Mouse (Mus musculus): ENCODE results near the gene Tjp3. TPM values are rescaled to one million over a fixed set of nuclear protein-coding genes. Genes with fewer than 3 reads are reported as not detected.
"Not testable (repeated sequence)": the region's sequence is repeated elsewhere in the genome, so short reads cannot be mapped to it uniquely, and the experiment has no call there.

Gene Tjp3
- total RNA-seq, 4 experiments from 2014 or later = 0.22 to 0.81 (median 0.29) TPM

GRCm38 (mm10) chr10:81230438-81231332, 60.7 kb downstream of the Tjp3 start, which contains the start of gene Atcay:
Atcay (minus strand) TSS chr10:81230833.
- DNase-seq = no peak

GRCm38 (mm10) chr10:81229735-81230437, 61.5 kb downstream of the Tjp3 start:
- no peak for DNase-seq

GRCm38 (mm10) chr10:81223731-81224130, 67.7 kb downstream of the Tjp3 start:
- not testable (repeated sequence) for DNase-seq

Small RNA genes within 50 kb of the gene (microRNA-seq; reads per million reads assigned to microRNA genes)
- gene Mir3057 = 5.4 to 5.7 reads per million in 2 experiments

Other genes starting within 250 kb of the Tjp3 start
- 100 to 1,000 TPM; 185 to 247 (median 197) TPM for gene Sgta, start 231.4 kb downstream of the Tjp3 start, total RNA-seq (2022)
- gene Thop1, start 221.5 kb downstream of the Tjp3 start, total RNA-seq (2022) = 10 to 100 TPM; 43.6 to 59.2 (median 45.7) TPM
- 1 to 10 TPM in 2 of 4 experiments, under 1 TPM in 2; 0.35 to 2.7 (median 1.3) TPM for gene Creb3l3, start 192.7 kb downstream of the Tjp3 start, total RNA-seq (2022)
- gene Map2k2, start 185.7 kb downstream of the Tjp3 start, total RNA-seq (2022) = 100 to 1,000 TPM; 169 to 227 (median 204) TPM
- 10 to 100 TPM; 86.5 to 94.0 (median 92.3) TPM for gene Zbtb7a, start 156.4 kb downstream of the Tjp3 start, total RNA-seq (2022)
- gene Pias4, start 123.7 kb downstream of the Tjp3 start, total RNA-seq (2022) = 10 to 100 TPM; 22.8 to 32.5 (median 30.1) TPM
- gene Eef2, start 115.0 kb downstream of the Tjp3 start, total RNA-seq (2022) = 1,000 to 10,000 TPM; 1,447 to 1,655 (median 1,598) TPM
- gene Dapk3, start 108.6 kb downstream of the Tjp3 start, total RNA-seq (2022) = 10 to 100 TPM; 67.7 to 88.0 (median 81.8) TPM
- gene 4930442H23Rik, start 107.7 kb downstream of the Tjp3 start, total RNA-seq (2022) = not detected
- not detected for gene Nmrk2, start 89.5 kb downstream of the Tjp3 start, total RNA-seq (2022)
- 1 to 10 TPM; 3.8 to 6.4 (median 4.4) TPM for gene Atcay, start 60.7 kb downstream of the Tjp3 start, total RNA-seq (2022)
- gene Zfr2, start 58.4 kb downstream of the Tjp3 start, total RNA-seq (2022) = 10 to 100 TPM; 27.6 to 35.6 (median 30.0) TPM
- gene Matk, start 38.6 kb downstream of the Tjp3 start, total RNA-seq (2022) = 1 to 10 TPM in 3 of 4 experiments, under 1 TPM in 1; 0.67 to 2.1 (median 1.5) TPM
- gene Mrpl54, start 24.6 kb downstream of the Tjp3 start, total RNA-seq (2022) = 100 to 1,000 TPM; 100 to 139 (median 113) TPM
- gene Apba3, start 24.6 kb downstream of the Tjp3 start, total RNA-seq (2022) = 10 to 100 TPM; 61.9 to 72.3 (median 66.4) TPM
- gene Pip5k1c, start 1.4 kb upstream of the Tjp3 start, total RNA-seq (2022) = 10 to 100 TPM; 42.6 to 61.1 (median 53.3) TPM
- gene Cactin, start 29.5 kb upstream of the Tjp3 start, total RNA-seq (2022) = 10 to 100 TPM; 37.7 to 47.5 (median 42.5) TPM
- 10 to 100 TPM; 35.6 to 52.1 (median 42.0) TPM for gene Tbxa2r, start 37.1 kb upstream of the Tjp3 start, total RNA-seq (2022)
- gene Gipc3, start 51.7 kb upstream of the Tjp3 start, total RNA-seq (2022) = 10 to 100 TPM in 2 of 4 experiments, 1 to 10 TPM in 2; 3.7 to 17.7 (median 9.3) TPM
- 100 to 1,000 TPM in 3 of 4 experiments, 10 to 100 TPM in 1; 94.2 to 121 (median 112) TPM for gene Hmg20b, start 58.9 kb upstream of the Tjp3 start, total RNA-seq (2022)
- 10 to 100 TPM; 18.3 to 25.7 (median 22.0) TPM for gene Mfsd12, start 65.9 kb upstream of the Tjp3 start, total RNA-seq (2022)
- gene 4930404N11Rik, start 74.2 kb upstream of the Tjp3 start, total RNA-seq (2022) = 1 to 10 TPM; 1.6 to 5.3 (median 2.4) TPM
- gene Fzr1, start 86.9 kb upstream of the Tjp3 start, total RNA-seq (2022) = 10 to 100 TPM; 47.1 to 52.7 (median 49.9) TPM
- gene Dohh, start 92.8 kb upstream of the Tjp3 start, total RNA-seq (2022) = 10 to 100 TPM; 49.8 to 60.2 (median 55.0) TPM
- gene Gm48551, start 92.9 kb upstream of the Tjp3 start, total RNA-seq (2022) = 1 to 10 TPM in 2 of 4 experiments, under 1 TPM in 2; 0.65 to 2.9 (median 1.0) TPM
- 1 to 10 TPM; 2.0 to 4.2 (median 2.6) TPM for gene Gm48552, start 97.4 kb upstream of the Tjp3 start, total RNA-seq (2022)
- 1 to 10 TPM in 2 of 4 experiments, under 1 TPM in 2; 0.78 to 2.0 (median 0.96) TPM for gene Smim24, start 101.5 kb upstream of the Tjp3 start, total RNA-seq (2022)
- gene Nfic, start 164.1 kb upstream of the Tjp3 start, total RNA-seq (2022) = 100 to 1,000 TPM; 113 to 191 (median 144) TPM
- gene Celf5, start 191.1 kb upstream of the Tjp3 start, total RNA-seq (2022) = 1 to 10 TPM in 3 of 4 experiments, under 1 TPM in 1; 0.17 to 2.5 (median 1.7) TPM
- gene Ncln, start 204.8 kb upstream of the Tjp3 start, total RNA-seq (2022) = 100 to 1,000 TPM; 115 to 136 (median 123) TPM
- 1 to 10 TPM in 2 of 4 experiments, under 1 TPM in 2; 0.56 to 1.7 (median 0.92) TPM for gene S1pr4, start 208.6 kb upstream of the Tjp3 start, total RNA-seq (2022)
- gene Gna15, start 232.6 kb upstream of the Tjp3 start, total RNA-seq (2022) = 1 to 10 TPM in 3 of 4 experiments, under 1 TPM in 1; 0.70 to 2.2 (median 1.6) TPM